Mouse (Mus musculus): ENCODE results near the gene Gjc1.

Gjc1 gene

GRCm38 (mm10) chr11:102752896-102753590 is 66.5 kb downstream of the Gjc1 start:
- ATAC-seq (ENCODE audit: insufficient number of reproducible peaks, low FRiP score, low TSS enrichment), result no peak

DNA sequence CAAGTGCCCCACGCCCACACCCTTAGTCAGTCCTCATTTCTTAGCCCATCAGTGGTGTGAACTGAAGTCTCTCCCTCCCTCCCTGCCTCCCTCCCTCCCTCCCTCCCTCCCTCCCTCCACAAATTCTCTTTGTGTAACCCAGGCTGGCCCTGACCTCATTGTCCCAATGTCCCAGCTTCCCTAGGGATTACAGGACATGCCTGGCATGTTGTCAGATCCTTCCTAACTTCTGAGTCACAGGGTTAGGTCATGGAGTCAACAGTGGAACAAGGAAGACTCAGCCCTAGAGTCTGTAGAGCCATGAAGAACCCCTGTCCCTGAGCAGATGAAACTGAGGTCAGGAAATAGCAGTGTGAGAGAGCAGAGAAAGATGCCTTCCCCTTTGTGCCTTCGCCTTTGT is 69.8 kb downstream of the Gjc1 start:
- no peak for ATAC-seq (ENCODE audit: insufficient number of reproducible peaks, low FRiP score, low TSS enrichment)
